Mouse (Mus musculus): ENCODE results near the gene Rbm44. TPM values are rescaled to one million over a fixed set of nuclear protein-coding genes. Genes with fewer than 3 reads are reported as not detected.
A peak's percentile ranks its signal among the peaks of the same experiment; 100 is the strongest.

The Rbm44 gene
- total RNA-seq, 2 experiments from 2014 or later, result 0.09 TPM; not detected in 1

- DNase-seq (ENCODE audit: low spot score in 2 of 2), result peak; percentile 83 to 85
Measured at GRCm38 (mm10) chr1:91179086-91179485, 34.2 kb downstream of the Rbm44 start.

GRCm38 (mm10) chr1:91179533-91180173 lies 34.8 kb downstream of the Rbm44 start, which contains the start of gene Ramp1:
TSS of gene Ramp1 (plus strand) at chr1:91179822.
- DNase-seq (ENCODE audit: low spot score in 2 of 2), result peak; percentile 54 to 75

- no peak for DNase-seq (ENCODE audit: low spot score in 2 of 2)
Measured at GRCm38 (mm10) chr1:91180174-91180565, 35.3 kb downstream of the Rbm44 start.

GRCm38 (mm10) chr1:91180723-91181122 lies 35.8 kb downstream of the Rbm44 start:
- no peak for DNase-seq (ENCODE audit: low spot score in 2 of 2)

- DNase-seq (ENCODE audit: low spot score in 2 of 2), result no peak
Measured at GRCm38 (mm10) chr1:91181261-91181660, 36.4 kb downstream of the Rbm44 start.

GRCm38 (mm10) chr1:91181784-91182450 lies 37.0 kb downstream of the Rbm44 start:
- DNase-seq (ENCODE audit: low spot score in 2 of 2), result no peak

- no peak for DNase-seq (ENCODE audit: low spot score in 2 of 2)
Measured at GRCm38 (mm10) chr1:91183305-91183704, 38.4 kb downstream of the Rbm44 start.

GRCm38 (mm10) chr1:91186677-91187076 lies 41.8 kb downstream of the Rbm44 start:
- DNase-seq (ENCODE audit: low spot score in 2 of 2), result no peak

DNA sequence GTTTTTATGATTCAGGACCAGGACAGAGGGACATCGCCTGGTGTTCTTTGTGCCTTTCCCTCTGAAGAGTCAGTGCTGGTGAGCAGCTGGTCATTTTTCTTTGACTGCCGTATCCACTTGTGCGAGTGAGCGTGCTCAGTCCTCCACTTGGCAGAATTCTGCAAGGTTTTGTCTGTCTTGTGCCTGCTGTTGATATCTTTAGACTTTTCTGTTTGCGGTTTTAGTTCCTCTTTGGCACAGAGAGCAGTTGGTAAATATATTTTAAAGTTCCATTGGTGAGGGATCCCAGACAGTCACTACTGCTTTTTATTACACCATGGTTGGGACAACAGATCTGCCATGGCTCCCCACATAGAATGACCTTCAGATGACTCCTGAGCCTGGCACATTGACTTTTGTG lies 42.4 kb downstream of the Rbm44 start:
- no peak for DNase-seq (ENCODE audit: low spot score in 2 of 2)

DNA sequence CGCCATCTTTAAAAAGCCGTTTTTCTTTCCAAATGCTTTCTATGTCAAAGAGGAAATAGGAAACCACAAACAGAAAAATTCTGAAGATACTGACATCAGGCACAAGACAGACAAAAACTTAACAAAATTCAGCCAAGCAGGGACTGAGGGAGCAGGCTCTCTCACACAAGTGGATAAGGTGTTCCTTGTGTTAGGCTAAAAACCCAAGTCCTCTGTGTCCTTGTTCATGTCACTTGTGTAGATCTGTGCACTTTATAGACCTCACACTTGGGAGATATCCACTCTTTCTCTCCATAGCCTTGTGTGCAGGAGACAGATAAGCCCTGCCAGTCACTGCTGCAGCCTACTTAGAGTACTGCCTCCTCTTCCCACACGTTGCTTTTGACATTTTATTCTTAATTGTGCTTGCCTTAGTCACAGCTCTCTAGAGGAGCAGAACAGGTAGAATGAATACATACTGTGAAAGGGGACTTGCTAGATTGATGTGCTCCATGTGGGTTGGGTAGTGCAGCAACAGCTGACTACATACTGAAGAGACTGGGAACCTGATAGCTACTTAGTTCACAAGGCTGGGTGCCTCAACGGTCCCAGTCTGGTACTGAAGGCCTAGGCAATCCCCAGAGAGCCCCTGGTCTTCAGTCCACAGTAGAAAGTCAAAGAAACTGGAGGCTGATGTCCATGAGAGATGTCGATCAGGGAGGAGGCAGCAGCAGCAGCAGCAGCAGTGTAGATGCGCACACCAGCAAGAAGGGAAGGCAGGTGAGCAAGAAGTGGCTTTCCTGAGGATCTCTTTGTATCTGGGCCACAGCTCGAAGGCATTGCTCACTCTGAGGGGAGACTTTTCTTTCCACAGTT lies 43.1 kb downstream of the Rbm44 start:
- DNase-seq (ENCODE audit: low spot score in 2 of 2), result no peak

- DNase-seq (ENCODE audit: low spot score in 2 of 2), result peak in 1 of 2 experiments; percentile 41
Measured at GRCm38 (mm10) chr1:91188851-91189460, 44.1 kb downstream of the Rbm44 start.

- DNase-seq (ENCODE audit: low spot score in 2 of 2), result no peak
Measured at GRCm38 (mm10) chr1:91192184-91192583, 47.3 kb downstream of the Rbm44 start.

DNA sequence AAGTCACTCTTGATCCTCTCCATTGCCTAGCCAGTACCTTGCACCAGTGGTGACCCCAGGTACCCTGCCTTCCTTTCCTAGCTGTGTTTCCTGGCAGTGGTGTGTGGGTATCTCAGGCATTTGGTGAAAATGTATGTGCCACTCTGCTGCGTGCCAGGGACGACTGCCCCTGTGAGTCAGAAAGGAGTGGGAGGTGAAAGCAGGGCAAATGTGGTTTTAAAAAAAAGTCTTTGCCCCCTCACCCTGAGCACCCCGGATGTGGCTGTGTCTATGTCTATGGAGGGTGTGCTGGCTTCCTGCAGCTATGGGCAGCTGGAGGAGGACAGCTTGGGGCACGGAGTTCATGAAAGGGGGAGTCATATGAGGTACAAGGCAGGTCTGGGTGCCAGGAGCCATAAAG lies 48.4 kb downstream of the Rbm44 start:
- no peak for DNase-seq (ENCODE audit: low spot score in 2 of 2)

DNA sequence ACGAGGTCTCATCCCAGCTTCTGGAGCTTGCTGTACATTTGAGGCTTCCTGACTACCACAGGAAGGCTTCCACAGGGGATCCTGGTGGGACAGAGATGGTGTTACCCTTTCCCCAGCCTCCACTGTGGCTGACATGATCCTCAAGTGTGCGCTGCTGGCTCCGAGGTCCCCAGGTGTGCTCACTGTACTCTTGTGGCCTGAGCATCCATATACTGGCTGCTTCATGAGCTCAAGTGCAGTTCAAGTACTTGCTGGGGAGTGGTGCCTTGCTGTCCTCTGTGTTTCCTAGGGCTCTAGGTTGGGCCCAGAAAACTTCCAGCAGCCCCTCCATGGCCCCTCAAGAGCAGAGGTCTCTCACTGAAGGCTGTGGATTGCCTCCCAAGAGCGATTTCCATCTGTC lies 48.8 kb downstream of the Rbm44 start:
- DNase-seq (ENCODE audit: low spot score in 2 of 2), result no peak

DNA sequence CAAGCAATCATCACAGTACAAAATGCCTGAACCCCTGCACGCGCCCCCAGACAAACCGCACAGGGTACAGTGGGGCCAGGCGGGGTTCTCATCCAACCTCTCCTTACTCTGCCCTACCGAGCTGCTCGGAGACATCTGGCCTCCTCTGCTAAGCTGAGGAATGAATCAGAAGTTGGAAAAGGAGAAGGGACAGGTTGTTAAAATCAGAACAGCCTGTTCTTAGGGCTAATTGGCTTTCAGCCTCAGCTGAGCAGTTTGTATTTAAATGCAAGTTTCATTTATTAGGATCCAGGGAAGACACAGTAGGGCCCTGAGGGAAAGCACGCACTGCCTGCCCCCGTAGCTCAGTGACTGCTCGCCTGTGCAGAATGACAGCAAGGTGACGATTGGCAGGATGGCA lies 54.9 kb downstream of the Rbm44 start:
- DNase-seq (ENCODE audit: low spot score in 2 of 2), result no peak

GRCm38 (mm10) chr1:91201122-91201521 lies 56.2 kb downstream of the Rbm44 start:
- DNase-seq (ENCODE audit: low spot score in 2 of 2), result no peak

GRCm38 (mm10) chr1:91204221-91204765 lies 59.4 kb downstream of the Rbm44 start:
- DNase-seq (ENCODE audit: low spot score in 2 of 2), result no peak

DNA sequence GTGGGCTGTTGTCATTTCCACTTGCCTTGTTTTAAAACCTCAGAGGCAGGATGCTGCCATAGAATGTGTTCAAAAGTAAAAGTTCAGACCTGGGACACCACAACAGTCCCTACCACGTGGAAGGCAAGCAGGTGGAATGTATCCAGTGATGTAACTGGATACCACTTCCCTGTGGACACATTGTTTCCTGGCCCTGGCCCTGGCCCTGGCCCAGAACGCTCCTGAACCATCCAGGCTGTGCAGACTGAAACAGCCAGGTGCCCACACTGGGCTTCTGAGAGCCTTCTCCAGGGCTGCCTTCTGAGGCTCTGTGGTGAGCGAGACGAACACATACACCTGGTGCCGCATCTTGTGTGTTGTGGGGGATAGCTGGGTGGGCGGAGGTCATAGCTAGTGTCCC lies 60.8 kb downstream of the Rbm44 start:
- DNase-seq (ENCODE audit: low spot score in 2 of 2), result no peak

DNA sequence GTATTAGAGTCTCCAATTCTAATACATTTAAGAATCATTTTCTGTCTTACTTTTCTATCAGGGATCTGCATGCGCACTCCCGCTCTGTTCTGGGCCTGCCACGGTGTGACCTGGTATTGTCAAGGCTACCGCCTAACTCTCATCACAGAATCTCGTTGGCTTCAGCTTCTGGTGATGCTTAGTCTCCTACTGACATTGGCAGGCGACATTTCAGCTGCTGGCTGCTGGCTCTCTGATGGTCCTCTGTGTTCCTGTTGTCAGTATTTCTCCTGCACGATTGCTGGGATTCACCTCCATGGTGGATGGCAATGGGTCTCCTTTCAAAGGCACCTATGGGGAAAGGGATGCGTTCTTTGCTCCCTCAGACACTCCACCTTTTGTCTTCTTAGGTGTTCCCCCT lies 61.4 kb downstream of the Rbm44 start:
- no peak for DNase-seq (ENCODE audit: low spot score in 2 of 2)

DNA sequence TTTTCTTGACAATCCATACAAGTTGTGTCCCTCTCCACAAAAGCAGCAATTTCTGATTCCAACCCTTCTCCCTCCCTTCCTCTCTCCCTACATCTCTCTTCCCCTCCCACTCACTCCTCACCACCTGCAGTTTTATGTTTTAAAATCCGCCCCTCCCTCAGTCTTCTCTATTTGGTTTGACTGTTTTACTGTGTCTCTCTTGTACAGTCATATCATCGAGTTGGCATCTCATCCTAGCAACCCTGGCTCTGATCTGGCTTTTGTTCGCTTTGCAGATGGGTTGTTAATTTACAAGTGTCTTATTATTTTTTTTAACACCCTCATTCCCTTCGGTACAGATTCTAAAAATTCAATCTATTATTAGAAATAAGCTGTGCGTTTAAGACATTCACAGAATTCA lies 62.0 kb downstream of the Rbm44 start:
- DNase-seq (ENCODE audit: low spot score in 2 of 2), result no peak

DNA sequence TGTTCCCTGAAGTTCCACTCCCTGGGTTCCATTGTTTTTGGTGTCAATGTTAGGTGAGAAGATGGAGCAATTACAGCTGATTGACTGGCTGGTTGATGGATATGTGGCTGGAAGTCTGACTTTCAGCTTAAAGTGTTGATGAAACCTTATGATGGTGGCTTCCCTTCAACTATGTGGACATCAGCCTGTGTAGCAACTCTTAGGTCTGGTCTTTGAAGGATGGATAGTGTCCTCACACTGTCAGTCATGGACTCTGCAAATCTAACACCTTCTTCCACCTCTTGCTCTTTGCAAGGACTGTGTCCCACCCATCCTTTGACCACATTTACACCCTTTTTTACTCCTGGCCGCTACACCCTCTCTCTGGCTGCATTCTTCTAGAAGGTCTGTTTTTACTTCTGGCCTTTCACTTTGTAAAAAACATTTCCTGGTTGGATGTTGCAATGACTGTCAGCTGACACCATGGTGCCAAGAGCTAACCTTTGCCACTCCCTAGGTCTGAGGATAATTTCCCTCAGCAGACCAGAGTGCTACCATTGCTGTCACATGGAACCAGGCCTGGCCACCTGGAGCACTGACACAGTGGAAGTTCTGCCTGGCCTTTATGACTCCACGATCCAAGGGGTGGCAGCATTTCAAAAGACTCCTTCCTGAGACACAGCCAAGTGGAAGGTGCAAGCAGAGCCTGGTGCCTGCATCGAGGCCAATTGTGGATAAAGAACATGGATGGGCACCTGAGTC lies 62.6 kb downstream of the Rbm44 start:
- no peak for DNase-seq (ENCODE audit: low spot score in 2 of 2)

Measured in left cerebral cortex, adult 18-20 months (tissue).